Mouse (Mus musculus) lung, postnatal 4 days (tissue): Measurements from ENCODE around the gene Rpl23.

Experiments
- DNase-seq, 2 experiments: peaks; one replicate each; pipeline ENCODE4 v3.0.0; 2021

The Rpl23 gene

GRCm38 (mm10) chr11:97813746-97814515, 31.7 kb upstream of the Rpl23 start:
- DNase-seq, result peak in 1 of 2 experiments; percentile 50

DNA sequence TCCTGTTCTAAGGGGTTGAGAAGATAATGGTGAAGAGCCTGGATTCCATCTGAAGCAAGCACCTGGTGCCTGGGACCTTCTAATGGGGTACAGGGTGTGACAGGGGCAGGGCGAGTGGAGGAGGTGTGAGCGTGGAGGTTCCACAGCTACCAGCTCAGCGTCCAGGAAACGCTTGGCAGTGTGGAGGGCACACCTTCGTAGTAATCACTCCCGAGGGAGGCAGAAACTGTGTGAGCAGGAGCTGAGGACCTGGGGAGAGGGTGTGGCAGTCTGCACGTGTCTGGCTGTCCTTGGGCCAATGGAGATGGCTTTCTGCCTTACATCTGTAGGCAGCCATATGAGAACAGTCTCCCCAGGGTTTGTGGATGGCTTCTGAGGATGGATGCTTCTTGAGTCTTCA, 30.8 kb upstream of the Rpl23 start:
- DNase-seq, result peak in 1 of 2 experiments; percentile 32

DNA sequence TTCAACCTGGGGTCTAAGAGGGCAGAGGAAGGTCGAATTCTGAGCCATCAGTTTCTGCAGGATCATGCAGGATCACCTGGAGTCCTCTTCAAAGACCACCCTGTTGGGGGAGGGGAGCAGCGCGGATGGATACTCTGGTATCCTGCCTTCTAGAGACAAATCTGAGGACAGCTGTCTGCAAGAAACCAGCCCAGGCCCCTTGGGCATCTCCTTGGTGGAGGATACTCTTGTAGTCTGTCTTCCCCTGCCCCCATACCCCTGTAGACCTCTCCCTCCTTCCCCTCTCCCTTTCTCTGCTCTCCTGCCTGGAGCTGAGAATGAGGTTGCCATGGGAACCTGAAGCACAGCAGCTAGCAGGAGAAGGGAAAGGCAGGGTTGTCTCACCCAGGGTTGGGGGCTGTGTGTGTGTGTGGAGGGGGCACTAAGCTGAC, 30.3 kb upstream of the Rpl23 start:
- DNase-seq, result no peak

DNA sequence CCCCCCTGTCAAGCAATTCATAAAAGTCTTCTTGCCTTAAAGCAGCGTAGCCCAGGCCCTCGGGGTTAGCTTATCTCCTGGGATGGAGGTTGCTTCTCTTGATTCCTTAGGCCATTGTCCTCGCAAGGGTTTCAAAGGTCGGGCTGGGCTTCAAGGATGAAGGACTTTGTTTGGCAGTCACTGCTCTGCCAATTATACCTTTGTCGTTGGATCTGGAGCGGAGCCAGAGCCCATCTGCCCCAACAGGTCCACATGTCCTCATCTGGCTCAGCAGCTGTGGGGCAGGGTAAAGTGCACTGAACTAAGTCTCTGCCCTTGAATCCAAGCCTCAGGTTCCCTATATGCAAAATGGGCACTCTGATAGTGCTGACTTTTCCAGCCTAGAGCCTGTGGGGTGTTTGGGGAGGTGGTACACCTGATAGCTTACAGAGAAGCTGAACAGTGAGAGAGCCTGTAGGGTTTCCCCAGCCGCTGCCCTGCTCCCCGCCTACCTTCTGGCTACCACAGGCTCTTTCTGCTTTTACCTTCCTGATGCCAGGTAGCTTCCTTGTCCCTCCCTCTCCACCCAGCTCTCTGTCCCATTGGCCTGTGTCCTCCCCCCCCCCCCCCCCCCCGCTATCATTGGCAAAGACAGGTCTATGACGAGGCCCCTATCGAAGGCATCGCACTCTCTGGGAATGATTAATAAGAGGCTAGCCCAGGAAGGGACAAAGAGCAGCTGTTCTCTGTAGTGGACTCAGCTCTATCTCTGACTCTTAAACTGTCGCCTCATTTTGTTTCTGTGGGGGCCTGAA, 29.5 kb upstream of the Rpl23 start:
- DNase-seq, result no peak

DNA sequence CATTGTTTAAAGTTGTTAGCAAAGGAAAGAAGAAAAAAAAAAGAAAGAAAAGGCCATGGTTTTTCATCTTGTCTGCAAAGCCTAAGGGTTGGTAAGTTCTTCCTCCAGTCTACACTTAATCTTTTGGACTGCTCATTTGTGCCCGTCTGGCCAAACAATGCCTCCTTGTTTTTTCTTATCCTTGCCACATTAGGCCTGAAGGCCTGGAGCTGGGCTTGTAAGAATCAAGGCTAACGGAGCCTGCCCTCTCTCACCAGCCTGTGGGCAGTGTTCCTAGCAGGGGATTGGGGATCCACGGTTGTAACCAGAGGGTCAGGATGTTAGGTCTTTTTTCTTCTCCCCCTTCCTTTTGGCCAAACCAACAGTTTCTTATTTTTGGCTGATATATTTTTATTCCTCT, 28.7 kb upstream of the Rpl23 start:
- DNase-seq, result no peak

- DNase-seq, result peak; percentile 62 to 82
Measured at GRCm38 (mm10) chr11:97810356-97810755, 28.1 kb upstream of the Rpl23 start.

GRCm38 (mm10) chr11:97809235-97810121, 27.2 kb upstream of the Rpl23 start:
- no peak for DNase-seq

DNA sequence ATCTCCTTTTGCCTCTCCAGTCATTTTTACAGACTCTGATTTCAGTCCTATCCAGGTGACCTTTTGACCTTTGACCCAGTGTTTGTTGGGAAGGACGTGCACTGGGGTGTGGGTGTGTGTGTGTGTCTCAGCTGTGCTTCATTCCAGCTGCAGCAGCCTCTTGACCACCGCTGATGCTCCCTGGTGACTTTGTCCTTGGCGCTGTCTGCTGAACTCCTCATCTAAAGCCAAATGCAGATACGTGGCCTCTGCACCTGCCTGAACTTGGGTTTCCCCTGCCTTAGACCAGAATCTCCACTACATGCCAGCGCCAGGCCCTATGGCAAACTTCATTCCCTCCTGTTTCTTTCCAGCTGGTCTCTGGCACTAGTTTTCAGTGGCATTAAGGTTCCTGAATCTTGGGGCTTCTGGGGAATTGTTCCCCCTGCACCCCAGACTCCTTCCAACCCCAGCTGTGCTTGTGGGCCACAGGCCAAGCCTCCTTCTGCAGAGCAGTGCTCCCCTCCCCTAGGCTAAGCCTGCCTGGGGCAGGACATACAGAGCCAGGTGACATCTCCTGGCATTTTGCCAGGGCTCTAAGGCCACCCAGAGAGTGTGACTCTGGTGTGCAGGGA, 26.5 kb upstream of the Rpl23 start:
- DNase-seq, result peak; percentile 34 to 38

- peak; percentile 72 to 77 for DNase-seq
Measured at GRCm38 (mm10) chr11:97808093-97808492, 25.9 kb upstream of the Rpl23 start.

GRCm38 (mm10) chr11:97807626-97808025, 25.4 kb upstream of the Rpl23 start:
- DNase-seq, result peak in 1 of 2 experiments; percentile 45

GRCm38 (mm10) chr11:97806613-97806964, 24.4 kb upstream of the Rpl23 start:
- DNase-seq, result no peak

DNA sequence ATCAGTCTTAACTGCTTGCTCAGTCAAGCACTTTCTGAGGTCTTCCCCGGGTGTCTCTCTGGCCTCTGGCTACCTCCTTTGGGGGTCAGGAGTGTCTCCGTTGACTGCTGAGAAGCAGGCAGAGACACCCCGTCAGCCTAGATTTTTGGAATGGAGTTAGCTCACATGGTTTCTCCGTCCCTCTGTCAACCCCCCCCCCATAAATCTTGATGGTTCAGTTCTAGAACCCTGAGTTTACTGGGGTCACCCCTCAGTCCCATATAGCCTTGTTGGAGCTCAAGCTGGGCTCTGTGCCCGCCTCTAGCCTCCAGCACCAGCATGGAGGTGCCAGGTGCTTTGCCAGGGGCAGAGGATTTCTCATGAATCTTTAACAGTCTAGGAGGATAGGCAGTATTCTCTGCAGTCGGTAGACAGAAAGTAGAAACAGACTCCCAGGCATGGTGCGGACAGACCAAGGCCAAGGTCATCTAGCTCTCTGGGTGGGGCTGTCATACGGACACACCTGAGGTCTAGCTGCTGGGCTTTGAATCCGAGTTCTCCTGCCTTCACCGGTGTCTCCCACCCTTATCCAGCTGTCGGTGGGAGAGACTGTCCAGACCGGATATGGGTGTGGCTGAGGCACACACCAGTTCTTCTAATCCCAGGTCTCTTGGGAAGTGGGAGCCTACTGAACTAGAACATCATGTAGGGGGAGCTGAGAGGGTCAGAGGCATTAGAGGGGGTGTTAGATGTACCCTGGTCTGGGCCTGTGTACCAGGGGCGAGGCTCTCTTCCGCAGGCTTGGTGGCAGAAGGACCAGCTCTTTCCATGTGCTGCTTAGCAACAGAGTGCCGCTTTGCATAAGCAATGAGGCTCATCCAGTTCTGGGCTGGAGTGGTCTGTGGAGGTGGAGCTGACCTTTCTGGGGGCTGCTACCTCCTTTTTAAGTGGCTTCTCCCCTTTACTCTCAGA, 23.7 kb upstream of the Rpl23 start:
- peak; percentile 22 to 46 for DNase-seq

DNA sequence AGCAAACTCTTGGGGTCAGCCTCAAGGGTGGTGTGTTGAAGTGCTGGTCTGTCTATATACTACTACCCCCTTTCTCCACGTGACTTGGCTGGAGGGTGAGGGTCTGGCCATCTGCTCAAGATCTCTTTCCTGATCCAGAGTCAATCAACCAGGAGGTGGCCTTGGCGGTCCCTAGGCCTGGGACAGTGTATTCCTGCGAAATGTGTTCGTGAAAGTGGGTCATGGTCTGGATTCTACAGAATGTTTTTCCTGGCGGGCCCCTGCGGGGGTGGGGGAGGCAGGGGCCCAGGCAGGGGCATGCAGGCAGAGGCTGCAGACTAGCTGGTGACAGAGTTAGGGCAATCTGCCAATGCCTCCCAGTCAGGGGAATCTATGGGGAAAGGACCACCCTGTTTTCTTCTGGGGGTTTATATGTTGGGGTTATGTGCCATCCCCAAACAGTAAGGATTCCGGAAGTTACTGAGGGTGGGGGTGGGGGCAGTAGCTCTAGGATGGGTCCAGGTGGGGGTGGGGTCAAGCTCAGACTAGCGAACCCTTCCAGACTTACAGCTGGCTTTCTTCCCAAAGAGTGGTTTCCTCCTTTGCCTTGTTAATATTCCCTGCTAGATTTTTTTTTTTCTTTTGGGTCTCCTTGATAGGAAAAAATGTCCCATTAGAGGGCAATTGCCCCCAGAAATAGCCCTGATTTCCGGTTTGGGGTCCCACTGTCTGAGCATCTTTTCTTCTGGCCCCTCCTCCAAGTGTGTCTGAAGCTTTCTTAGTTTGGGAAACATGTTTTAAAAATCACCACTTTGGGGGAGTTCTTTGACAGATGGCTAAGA, 22.8 kb upstream of the Rpl23 start:
- peak; percentile 58 to 78 for DNase-seq

- DNase-seq, result no peak
Measured at GRCm38 (mm10) chr11:97803847-97804246, 21.6 kb upstream of the Rpl23 start.

DNA sequence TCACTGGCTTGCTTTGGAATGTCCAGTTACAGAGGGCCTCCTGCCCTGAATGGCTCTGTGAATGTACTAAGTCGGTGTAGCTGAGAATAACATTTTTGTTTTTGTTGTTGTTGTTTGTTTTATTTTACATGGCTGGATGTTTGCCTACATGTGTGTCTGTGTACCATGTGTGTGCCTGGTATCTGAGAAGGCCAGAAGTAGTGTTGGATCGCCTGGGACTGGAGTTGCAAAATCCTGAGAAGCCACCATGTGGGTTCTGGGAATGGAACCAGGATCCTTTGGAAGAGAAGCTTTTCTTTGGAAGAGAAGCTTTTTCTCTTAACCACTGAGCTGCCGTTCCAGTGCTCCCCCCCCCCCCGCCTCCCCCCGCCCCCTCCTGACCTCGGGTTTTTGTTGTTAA, 20.3 kb upstream of the Rpl23 start:
- no peak for DNase-seq

DNA sequence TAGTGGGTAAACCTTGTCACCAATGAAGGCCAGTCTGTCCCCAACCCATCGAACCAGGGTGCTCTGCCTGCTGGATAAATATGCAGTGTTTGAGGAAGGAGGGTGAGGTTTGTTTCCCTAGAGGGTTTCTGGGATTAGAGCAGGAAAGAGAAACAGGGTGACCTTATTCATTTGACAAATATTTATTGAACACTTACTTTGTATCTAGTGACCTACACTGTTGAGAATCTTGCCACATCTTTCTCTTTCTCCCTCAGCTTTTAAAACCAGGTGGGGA, 19.9 kb upstream of the Rpl23 start:
- DNase-seq, result no peak

DNA sequence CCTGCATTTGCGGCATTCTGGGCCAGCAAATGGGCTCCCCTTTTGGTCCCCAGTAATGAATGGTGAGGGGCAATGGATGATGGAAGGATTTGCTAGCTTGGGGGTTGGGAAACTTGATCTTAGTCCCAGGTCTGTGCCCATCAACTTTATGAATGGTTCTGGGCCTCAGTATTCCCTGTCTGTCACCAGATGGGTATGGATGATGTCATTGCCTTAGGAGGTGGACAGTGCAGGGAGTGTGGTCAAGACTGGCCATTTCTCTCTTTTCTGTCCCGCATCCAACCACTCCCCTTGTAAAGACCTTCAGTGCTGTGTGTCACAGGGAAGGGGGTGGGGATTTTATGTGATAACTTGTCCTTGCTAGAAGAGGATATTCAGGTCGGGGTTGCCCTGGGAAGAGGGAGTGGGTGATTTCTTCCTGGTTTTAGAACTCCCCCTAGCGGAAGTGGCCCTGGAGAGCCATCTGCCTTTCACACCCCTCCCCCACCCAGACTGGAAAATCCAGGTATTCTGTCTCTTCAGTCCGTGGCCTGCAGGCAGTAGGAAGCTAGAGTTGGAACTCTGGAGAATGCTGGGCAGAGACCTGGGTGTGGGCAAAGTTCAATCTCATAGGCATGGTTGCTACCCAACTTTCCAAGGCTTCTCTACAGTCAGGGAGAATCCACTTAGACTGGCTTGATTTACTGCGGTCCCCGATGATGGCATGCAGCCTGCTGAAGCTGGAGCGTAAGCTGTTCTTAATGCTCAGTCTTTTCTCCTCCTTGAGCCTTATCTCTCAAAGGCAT, 19.4 kb upstream of the Rpl23 start:
- peak; percentile 52 to 65 for DNase-seq

DNA sequence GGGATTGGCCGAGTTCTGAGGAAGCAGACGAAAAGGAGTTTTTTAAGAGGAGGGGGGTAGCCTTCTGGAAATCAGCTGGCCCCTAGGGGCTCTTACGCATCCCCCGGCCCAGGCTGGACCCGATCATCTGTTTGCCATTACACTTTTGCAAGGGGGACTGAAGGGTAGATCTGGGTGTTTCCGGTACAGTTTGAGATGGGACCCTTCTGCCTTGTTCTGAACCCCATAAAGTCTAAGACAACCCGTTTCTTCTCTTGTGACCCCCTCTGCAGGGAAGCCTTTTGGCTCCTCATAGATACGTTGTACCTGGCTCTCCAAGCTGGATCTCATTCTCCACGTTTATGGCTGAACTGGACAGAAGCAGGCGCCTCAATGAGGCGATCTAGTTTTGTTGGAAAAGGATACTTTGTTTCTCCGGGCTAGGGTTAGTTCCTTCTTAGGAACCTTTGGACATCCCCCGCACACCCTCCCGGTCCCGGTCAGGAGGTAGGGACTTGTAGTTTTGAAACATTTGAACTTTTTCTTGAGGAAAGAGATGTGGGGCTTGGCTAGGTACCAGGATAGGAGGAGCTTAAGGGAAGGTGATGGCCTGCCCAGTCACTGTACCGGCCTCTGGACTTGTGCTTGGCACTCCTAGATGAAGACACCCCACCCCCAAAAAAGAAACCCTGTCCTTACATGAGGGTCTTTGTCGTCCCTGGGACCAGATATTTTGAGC, 18.6 kb upstream of the Rpl23 start:
- DNase-seq, result peak in 1 of 2 experiments; percentile 49

DNA sequence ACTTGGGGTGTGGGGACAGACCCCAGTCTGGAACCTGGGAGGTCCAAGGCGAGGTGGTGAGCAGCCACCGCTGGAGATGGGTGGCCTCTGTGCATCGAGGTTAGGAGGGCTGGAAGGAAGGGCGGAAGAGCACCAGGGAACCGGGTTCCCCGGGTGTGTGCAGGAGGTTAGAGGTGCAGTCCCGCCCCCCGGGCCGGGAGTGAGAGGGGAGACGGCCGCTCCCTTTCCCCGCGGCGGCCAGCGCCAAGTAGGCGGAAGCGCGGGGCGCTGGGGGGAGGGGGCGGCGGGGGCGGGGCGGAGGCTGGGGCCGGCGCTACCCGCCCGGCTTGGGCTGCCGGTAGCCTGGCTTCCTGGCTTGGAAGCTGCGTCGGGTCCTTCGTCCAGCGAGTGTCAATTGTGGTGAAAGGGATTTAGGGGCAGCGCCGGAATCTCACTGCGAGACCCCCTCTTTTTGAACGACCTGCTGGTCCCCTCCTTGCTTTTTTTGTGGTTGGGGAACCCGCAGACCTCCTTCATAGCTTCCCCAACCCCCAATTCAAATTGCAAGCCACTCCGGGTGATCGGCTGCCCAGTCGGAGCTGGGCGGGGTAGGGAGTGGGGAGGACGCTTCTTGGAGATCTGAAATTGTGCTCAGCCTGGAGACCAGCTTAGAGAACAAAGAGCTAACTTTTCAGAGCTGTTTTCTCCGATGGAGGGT, 17.9 kb upstream of the Rpl23 start:
- peak; percentile 86 to 93 for DNase-seq
